Mouse (Mus musculus): Measurements from ENCODE around the gene Btaf1. TPM values are rescaled to one million over a fixed set of nuclear protein-coding genes. Genes with fewer than 3 reads are reported as not detected.

Gene Btaf1
- 2.2 and 2.7 TPM in 2 replicates for polyA plus RNA-seq (2021; fragmentation: Nextera tagmentation)
- long read RNA-seq, experiment 1, partial matches to known transcripts: 15 of 18 reads
- long read RNA-seq, experiment 1, other reads (novel, unspliced or antisense): 3 of 18 reads
- long read RNA-seq, experiment 2, partial matches to known transcripts: 120 of 154 reads
- long read RNA-seq, experiment 2, other reads (novel, unspliced or antisense): 34 of 154 reads

GRCm38 (mm10) chr19:36925671-36926552 lies at the start of gene Btaf1:
Gene Btaf1 (plus strand): TSS chr19:36926079.

GRCm38 (mm10) chr19:36919466-36919865 lies 6.4 kb upstream of the Btaf1 start, which contains the start of gene Fgfbp3:
Gene Fgfbp3 (minus strand): TSS chr19:36919615.

Other genes starting within 250 kb of the Btaf1 start
- 21.6 and 25.0 TPM in 2 replicates for gene Ppp1r3c, start 189.4 kb upstream of the Btaf1 start, polyA plus RNA-seq (2021; fragmentation: Nextera tagmentation)
- 10.2 and 12.0 TPM in 2 replicates for gene Tnks2, start 91.8 kb upstream of the Btaf1 start, polyA plus RNA-seq (2021; fragmentation: Nextera tagmentation)
- 8.1 and 13.4 TPM in 2 replicates for gene Fgfbp3, start 6.5 kb upstream of the Btaf1 start, polyA plus RNA-seq (2021; fragmentation: Nextera tagmentation)

All from layer of hippocampus, adult 6 months (tissue).